21 mouse cellular contexts compared by ENCODE assay signal in the genomic region with DNA sequence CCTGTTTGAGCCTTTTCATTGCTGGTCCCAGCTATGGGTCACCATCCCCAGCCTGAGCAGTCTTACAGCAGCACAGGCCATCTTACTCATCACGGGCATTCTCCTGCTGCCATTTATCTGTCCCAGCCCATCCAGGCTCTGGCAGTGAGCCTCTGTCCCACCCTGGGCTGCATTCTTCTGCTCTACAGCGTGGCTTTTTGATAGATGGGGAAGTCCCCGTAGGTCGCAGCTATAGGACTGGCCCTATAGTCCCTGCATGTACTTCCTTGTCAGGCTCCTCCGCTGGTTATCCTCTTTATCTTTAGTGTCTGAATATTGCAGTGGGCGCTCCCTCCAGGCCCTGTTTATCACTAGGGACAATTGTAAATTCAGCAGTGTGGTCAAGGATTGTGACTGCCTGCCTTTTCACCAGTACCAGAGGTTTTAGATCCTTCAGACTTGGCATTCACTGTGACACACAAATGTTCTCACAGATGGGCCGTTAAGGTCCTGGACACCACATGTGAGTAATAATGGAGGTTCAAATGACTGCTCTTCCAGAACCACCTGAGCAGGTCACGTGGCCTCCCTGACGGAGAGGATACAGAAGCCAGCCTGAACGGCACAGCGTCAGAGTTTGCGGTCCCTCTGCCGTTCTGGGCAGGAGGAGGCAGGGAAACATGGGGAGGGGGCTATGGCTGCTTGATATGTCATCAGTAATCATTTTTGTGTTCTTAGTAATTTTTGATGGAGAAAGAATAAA. TPM values are rescaled to one million over a fixed set of nuclear protein-coding genes. Genes with fewer than 3 reads are reported as not detected.
DNase-seq lines count a peak whose midpoint lies in the region; ATAC-seq and TF ChIP-seq lines count a peak whose summit lies in the region.
"Had no signal": no experiment of that assay in that cellular context is flagged by ENCODE, and none has a peak within 500 bp of the region (broad histone marks: within the 10 kb centered on the region; RNA-seq: fewer than 3 reads in every experiment).

No protein-coding gene starts in this region.

- no peak overlapping the region for H3K27ac ChIP-seq in MEL (ENCODE audit: control insufficient read depth, low read depth, low read length)
- H3K27ac ChIP-seq in intestine, embryonic 15.5 days, result no peak overlapping the region
- H3K27ac ChIP-seq in intestine, postnatal 0 days (ENCODE audit: low read depth, low read length), result no peak overlapping the region
- H3K27ac ChIP-seq in neural tube, embryonic 15.5 days (replicated peaks), result no peak overlapping the region
- H3K27ac ChIP-seq: embryonic facial prominence, embryonic 10.5 days; embryonic facial prominence, embryonic 12.5 days; forebrain, embryonic 13.5 days; forebrain, embryonic 15.5 days had no signal

- H3K4me3 ChIP-seq in MEL (ENCODE audit: control insufficient read depth in 1 of 2, insufficient read depth in 1 of 2, low read depth in 2 of 2, low read length in 2 of 2), result no peak overlapping the region
- H3K4me3 ChIP-seq in intestine, embryonic 15.5 days (replicated peaks), result no peak overlapping the region
- H3K4me3 ChIP-seq in intestine, postnatal 0 days (ENCODE audit: low read depth, low read length), result no peak overlapping the region
- H3K4me3 ChIP-seq in neural tube, embryonic 15.5 days (replicated peaks), result no peak overlapping the region
- H3K4me3 ChIP-seq: embryonic facial prominence, embryonic 10.5 days; embryonic facial prominence, embryonic 12.5 days; forebrain, embryonic 13.5 days; forebrain, embryonic 15.5 days had no signal

- TF ChIP-seq CTCF in MEL (IDR thresholded peaks at IDR 0.05 in 2 of 3, conservative IDR thresholded peaks at IDR 0.05 in 1 of 3; ENCODE audit: control insufficient read depth in 1 of 3, insufficient read depth in 1 of 3, low read depth in 2 of 3, low read length in 3 of 3, poor library complexity in 1 of 3, severe bottlenecking in 1 of 3), result no peak
- TF ChIP-seq CTCF in intestine, postnatal 0 days (IDR thresholded peaks at IDR 0.05; ENCODE audit: low read depth), result no peak

- 78% methylated on average over 13 of the region's 13 CpGs for WGBS in intestine, embryonic 15.5 days
- WGBS in intestine, postnatal 0 days, result 59% methylated on average over 13 of the region's 13 CpGs
- 90% methylated on average over 13 of the region's 13 CpGs for WGBS in neural tube, embryonic 15.5 days

- no peak for TF ChIP-seq RAD21 in MEL (IDR thresholded peaks at IDR 0.05; ENCODE audit: low read depth, low read length)

- no peak overlapping the region for H3K9ac ChIP-seq in MEL (ENCODE audit: control insufficient read depth, low read depth, low read length, poor library complexity, severe bottlenecking)
- H3K9ac ChIP-seq in intestine, embryonic 15.5 days, result no peak overlapping the region
- no peak overlapping the region for H3K9ac ChIP-seq in intestine, postnatal 0 days (ENCODE audit: low read depth, low read length)
- H3K9ac ChIP-seq in neural tube, embryonic 15.5 days (replicated peaks), result no peak overlapping the region
- H3K9ac ChIP-seq: embryonic facial prominence, embryonic 12.5 days; forebrain, embryonic 13.5 days; forebrain, embryonic 15.5 days; forebrain, postnatal 0 days had no signal

- no peak for TF ChIP-seq EP300 in MEL (IDR thresholded peaks at IDR 0.05; ENCODE audit: low read depth in 1 of 2, low read length in 2 of 2)

- no peaks in the 10 kb centered on the region for H3K9me3 ChIP-seq in MEL (replicated peaks; ENCODE audit: insufficient read depth, low read length)
- no peaks in the 10 kb centered on the region for H3K9me3 ChIP-seq in intestine, embryonic 15.5 days
- no peaks in the 10 kb centered on the region for H3K9me3 ChIP-seq in intestine, postnatal 0 days (ENCODE audit: control insufficient read depth)
- H3K9me3 ChIP-seq in neural tube, embryonic 15.5 days (replicated peaks), result no peaks in the 10 kb centered on the region
- H3K9me3 ChIP-seq: embryonic facial prominence, embryonic 10.5 days; embryonic facial prominence, embryonic 12.5 days; forebrain, embryonic 13.5 days; forebrain, embryonic 15.5 days had no signal

- no peaks in the 10 kb centered on the region for H3K79me2 ChIP-seq in MEL (ENCODE audit: control insufficient read depth, insufficient read depth, low read length, poor library complexity)

- TF ChIP-seq POLR2A in MEL (IDR thresholded peaks at IDR 0.05; ENCODE audit: control insufficient read depth in 1 of 2, insufficient read depth in 1 of 2, low read depth in 1 of 2, low read length in 2 of 2, poor library complexity in 1 of 2), result no peak

- peak; percentile 84 for ATAC-seq in intestine, embryonic 15.5 days
- no peak for ATAC-seq in intestine, postnatal 0 days
- no peak for ATAC-seq in neural tube, embryonic 15.5 days (ENCODE audit: low FRiP score)
- ATAC-seq: forebrain, embryonic 13.5 days; forebrain, embryonic 15.5 days; forebrain, postnatal 0 days had no signal

- H3K4me1 ChIP-seq in MEL (ENCODE audit: control insufficient read depth in 1 of 2, insufficient read depth in 2 of 2, low read length in 2 of 2), result no peaks in the 10 kb centered on the region
- H3K4me1 ChIP-seq in intestine, embryonic 15.5 days (replicated peaks), result no peaks in the 10 kb centered on the region
- H3K4me1 ChIP-seq in intestine, postnatal 0 days (replicated peaks; ENCODE audit: control insufficient read depth, insufficient read depth, low read length), result no peaks in the 10 kb centered on the region
- H3K4me1 ChIP-seq in neural tube, embryonic 15.5 days, result no peaks in the 10 kb centered on the region
- H3K4me1 ChIP-seq: embryonic facial prominence, embryonic 10.5 days; embryonic facial prominence, embryonic 12.5 days; forebrain, embryonic 13.5 days; forebrain, embryonic 15.5 days had no signal

- DNase-seq in MEL (ENCODE audit: low read depth, low spot score), result peak; percentile 19
- peak; percentile 36 for DNase-seq in MEL-GATA-1-ER (ENCODE audit: extremely low read depth, low read depth)
- no peak for DNase-seq in layer of hippocampus, adult 9-10 months (ENCODE audit: low spot score)
- no peak for DNase-seq in cerebellum, postnatal 10 days
- no peak for DNase-seq in thymus, postnatal 14 days
- DNase-seq: adrenal gland, adult 2 months; adrenal gland, postnatal 10 days; adrenal gland, postnatal 25 days; cerebellum, adult 11 months; cerebellum, adult 18-20 months; cerebellum, adult 8-10 months; cerebellum, adult 9-11 months; cerebellum, postnatal 25 days; forebrain, postnatal 0 days had no signal

- H3K27me3 ChIP-seq in MEL (ENCODE audit: control insufficient read depth in 1 of 2, insufficient read depth in 2 of 2, low read length in 2 of 2), result no peaks in the 10 kb centered on the region
- no peaks in the 10 kb centered on the region for H3K27me3 ChIP-seq in intestine, embryonic 15.5 days (replicated peaks)
- H3K27me3 ChIP-seq in intestine, postnatal 0 days (replicated peaks; ENCODE audit: control insufficient read depth, insufficient read depth, low read length), result no peaks in the 10 kb centered on the region
- no peaks in the 10 kb centered on the region for H3K27me3 ChIP-seq in neural tube, embryonic 15.5 days (replicated peaks)
- H3K27me3 ChIP-seq: embryonic facial prominence, embryonic 12.5 days; forebrain, embryonic 13.5 days; forebrain, embryonic 15.5 days had no signal

- H3K4me2 ChIP-seq in intestine, embryonic 15.5 days (replicated peaks), result no peak overlapping the region
- H3K4me2 ChIP-seq in intestine, postnatal 0 days (replicated peaks; ENCODE audit: low read depth), result peak overlapping the region; percentile 17; the same call in 1 of the 2 replicates
- no peak overlapping the region for H3K4me2 ChIP-seq in neural tube, embryonic 15.5 days
- H3K4me2 ChIP-seq: embryonic facial prominence, embryonic 12.5 days; forebrain, embryonic 13.5 days; forebrain, embryonic 15.5 days had no signal

- H3K36me3 ChIP-seq in MEL (ENCODE audit: control insufficient read depth in 1 of 2, insufficient read depth in 2 of 2, low read length in 2 of 2), result peaks cover 0 to 2% of the 10 kb centered on the region in 2 experiments; a peak in 1 of 4 replicates
- H3K36me3 ChIP-seq in intestine, embryonic 15.5 days, result no peaks in the 10 kb centered on the region
- peaks cover 44% of the 10 kb centered on the region for H3K36me3 ChIP-seq in intestine, postnatal 0 days (ENCODE audit: control insufficient read depth, insufficient read depth)
- peaks cover 87% of the 10 kb centered on the region for H3K36me3 ChIP-seq in neural tube, embryonic 15.5 days

TF ChIP-seq in MEL, 35 proteins besides CTCF, POLR2A, EP300 and RAD21 (continues in another document):
- no peak for TF ChIP-seq MYB (IDR thresholded peaks at IDR 0.05; ENCODE audit: low read depth, low read length)
- TF ChIP-seq UBTF (IDR thresholded peaks at IDR 0.05; ENCODE audit: borderline replicate concordance, insufficient read depth, low read depth, low read length), result no peak
- no peak for TF ChIP-seq TCF12 (IDR thresholded peaks at IDR 0.05; ENCODE audit: low read depth, low read length)
- TF ChIP-seq HCFC1 (IDR thresholded peaks at IDR 0.05; ENCODE audit: low read depth, low read length), result no peak
- TF ChIP-seq ETS1 (IDR thresholded peaks at IDR 0.05; ENCODE audit: low read depth, low read length), result no peak

RNA-seq across cellular contexts. Expression of a gene that starts 11.0 kb away (rescaled TPM):
- 32.7 and 37.6 TPM in 2 replicates for total RNA-seq in MEL (2012; rRNA removed)
- polyA plus RNA-seq in MEL (2012; ENCODE audit: insufficient read depth in 1 of 2, insufficient read length in 2 of 2, low read depth in 1 of 2, low replicate concordance in 2 of 2, missing spikeins in 1 of 2), result 10 to 100 TPM in 1 of 2 experiments, not detected in 1; 87.4 TPM
- polyA plus RNA-seq in intestine, embryonic 15.5 days (2015; fragmentation: Nextera tagmentation; extraction: Ambion mirVana), result 71.3 and 72.6 TPM in 2 replicates
- 55.3 and 57.8 TPM in 2 replicates for polyA plus RNA-seq in intestine, postnatal 0 days (2015; fragmentation: Nextera tagmentation; extraction: Ambion mirVana)
- polyA plus RNA-seq in neural tube, embryonic 15.5 days (2015; fragmentation: Nextera tagmentation; extraction: Ambion mirVana), result 83.2 and 91.9 TPM in 2 replicates

RNA-seq across cellular contexts. Expression of a gene that starts 16.7 kb away (rescaled TPM):
- total RNA-seq in MEL (2012; rRNA removed), result 8.9 and 10.4 TPM in 2 replicates
- 10 to 100 TPM in 1 of 2 experiments, not detected in 1; 12.3 TPM for polyA plus RNA-seq in MEL (2012; ENCODE audit: insufficient read depth in 1 of 2, insufficient read length in 2 of 2, low read depth in 1 of 2, low replicate concordance in 2 of 2, missing spikeins in 1 of 2)
- 10.0 and 10.7 TPM in 2 replicates for polyA plus RNA-seq in intestine, embryonic 15.5 days (2015; fragmentation: Nextera tagmentation; extraction: Ambion mirVana)
- 2.8 and 3.1 TPM in 2 replicates for polyA plus RNA-seq in intestine, postnatal 0 days (2015; fragmentation: Nextera tagmentation; extraction: Ambion mirVana)
- polyA plus RNA-seq in neural tube, embryonic 15.5 days (2015; fragmentation: Nextera tagmentation; extraction: Ambion mirVana), result 24.4 and 29.3 TPM in 2 replicates

RNA-seq across cellular contexts. Expression of a gene that starts 23.4 kb away (rescaled TPM):
- 38.1 and 38.6 TPM in 2 replicates for total RNA-seq in MEL (2012; rRNA removed)
- polyA plus RNA-seq in MEL (2012; ENCODE audit: insufficient read depth in 1 of 2, insufficient read length in 2 of 2, low read depth in 1 of 2, low replicate concordance in 2 of 2, missing spikeins in 1 of 2), result 10 to 100 TPM in 1 of 2 experiments, not detected in 1; 39.8 TPM
- polyA plus RNA-seq in intestine, embryonic 15.5 days (2015; fragmentation: Nextera tagmentation; extraction: Ambion mirVana), result 124 and 127 TPM in 2 replicates
- polyA plus RNA-seq in intestine, postnatal 0 days (2015; fragmentation: Nextera tagmentation; extraction: Ambion mirVana), result 120 and 136 TPM in 2 replicates
- 210 and 240 TPM in 2 replicates for polyA plus RNA-seq in neural tube, embryonic 15.5 days (2015; fragmentation: Nextera tagmentation; extraction: Ambion mirVana)

Comparison
In these comparisons a context has a peak if more than half of its experiments do, and no peak if none do; other contexts are left out.
1. DNase-seq: peak in MEL (single experiment) and MEL-GATA-1-ER (single experiment); none in layer of hippocampus, adult 9-10 months (single experiment), cerebellum, postnatal 10 days (0 of 2) and thymus, postnatal 14 days (single experiment).